Mouse (Mus musculus): ENCODE data around the gene Kdm3a.

DNA sequence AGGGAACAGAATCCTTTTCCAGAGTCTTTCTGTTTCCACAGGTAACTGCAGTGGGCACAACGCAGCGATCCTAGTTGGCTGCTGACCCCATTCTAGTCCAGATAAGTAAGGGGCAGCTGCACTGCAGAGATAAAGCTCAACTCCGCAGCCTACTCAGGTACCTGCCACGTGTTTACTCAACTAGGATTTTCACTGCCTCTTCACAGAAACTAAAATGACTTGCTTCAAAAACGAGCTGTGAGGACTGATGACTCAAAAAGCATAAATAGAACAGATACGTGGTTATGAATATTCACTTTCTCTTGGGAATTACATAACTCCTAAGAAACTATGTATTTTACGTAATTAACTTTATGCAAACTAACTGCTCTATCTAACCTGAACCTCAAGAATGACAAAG, 22.8 kb downstream of the Kdm3a start:
- TF ChIP-seq CTCF (IDR thresholded peaks at IDR 0.05; ENCODE audit: low read depth), result no peak
- TF ChIP-seq EP300 (IDR thresholded peaks at IDR 0.05; ENCODE audit: low read depth), result no peak

Data from heart, postnatal 0 days (tissue).